Mouse (Mus musculus) neural tube, embryonic 13.5 days (tissue): ENCODE data around the gene Psma3. TPM values are rescaled to one million over a fixed set of nuclear protein-coding genes. Genes with fewer than 3 reads are reported as not detected.

Experiments
- ATAC-seq: fragments of 200-750 bp; cut with Nextera tagmentation; 2 replicates; pipeline ENCODE4 v1.8.0; 2017; ENCODE audit warnings: low read depth, mild to moderate bottlenecking, moderate TSS enrichment, moderate library complexity
- H3K27ac ChIP-seq: fragments of 300-500 bp; sonication (generic); replicated peaks from 2 replicates; pipeline ENCODE4 v1.5.1; 2015; ENCODE audit warnings: moderate library complexity, mild to moderate bottlenecking, inconsistent platforms
- H3K27me3 ChIP-seq: fragments of 300-500 bp; sonication (generic); 2 replicates; pipeline ENCODE4 v1.6.1; 2015; ENCODE audit warnings: mild to moderate bottlenecking, inconsistent platforms
- H3K36me3 ChIP-seq: fragments of 300-500 bp; sonication (generic); 2 replicates; pipeline ENCODE4 v1.6.1; 2015; ENCODE audit warnings: mild to moderate bottlenecking, inconsistent platforms
- H3K4me1 ChIP-seq: fragments of 300-500 bp; sonication (generic); replicated peaks from 2 replicates; pipeline ENCODE4 v1.6.1; 2015; ENCODE audit warnings: inconsistent platforms
- H3K4me2 ChIP-seq: fragments of 300-500 bp; sonication (generic); 2 replicates; pipeline ENCODE4 v1.6.1; 2015; ENCODE audit warnings: inconsistent platforms, mild to moderate bottlenecking, moderate library complexity
- H3K4me3 ChIP-seq: fragments of 300-500 bp; sonication (generic); 2 replicates; pipeline ENCODE4 v1.5.1; 2015; ENCODE audit warnings: mild to moderate bottlenecking, inconsistent platforms
- H3K9ac ChIP-seq: fragments of 300-500 bp; sonication (generic); 2 replicates; pipeline ENCODE4 v1.6.1; 2015; ENCODE audit warnings: moderate library complexity, mild to moderate bottlenecking, inconsistent platforms
- H3K9me3 ChIP-seq: fragments of 300-500 bp; sonication (generic); 2 replicates; pipeline ENCODE4 v1.6.1; 2016; ENCODE audit warnings: inconsistent platforms
- WGBS: fragments of 180-500 bp; shearing (Covaris S2); methylation state at CpG from one replicate; pipeline ENCODE4 v1.1.7; 2015; 5-methylcytosine and 5-hydroxymethylcytosine counted together
- polyA plus RNA-seq: library from polyadenylated mRNA; unstranded; fragments of >200 nt; fragmentation: Nextera tagmentation; extraction: Ambion mirVana; gene quantifications from 2 replicates; pipeline ENCODE4 v1.2.1, GENCODE M21; 2015

Gene Psma3
- polyA plus RNA-seq, 1 experiment from 2014 or later: 626 TPM

DNA sequence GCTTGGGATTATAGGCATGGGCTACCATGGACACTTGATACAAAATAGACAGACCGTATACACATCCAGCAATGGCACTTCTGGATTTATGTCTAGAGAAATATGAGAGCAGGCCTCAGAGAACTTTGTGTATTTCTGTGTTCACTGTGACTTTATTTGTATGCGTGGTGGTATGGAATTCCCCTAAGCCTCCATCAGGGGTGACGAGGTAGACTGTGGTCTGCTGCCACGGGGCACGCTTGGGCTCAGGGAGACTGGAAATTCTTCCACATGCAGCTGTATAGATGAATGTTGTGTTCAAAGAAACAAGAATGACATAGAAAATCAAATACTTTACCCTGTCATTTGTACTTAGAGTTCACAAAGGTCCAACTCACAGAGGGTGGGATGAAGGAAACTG, 56.3 kb downstream of the Psma3 start:
- H3K9ac ChIP-seq: no peak overlapping the region
- H3K9me3 ChIP-seq: no peaks in the 10 kb centered on the region
- WGBS: 94% methylated on average over 5 of the region's 5 CpGs
- no peak overlapping the region for H3K4me2 ChIP-seq
- no peaks in the 10 kb centered on the region for H3K27me3 ChIP-seq
- ATAC-seq: no peak
- peaks cover 52% of the 10 kb centered on the region for H3K36me3 ChIP-seq
- no peak overlapping the region for H3K4me3 ChIP-seq
- no peaks in the 10 kb centered on the region for H3K4me1 ChIP-seq
- no peak overlapping the region for H3K27ac ChIP-seq

DNA sequence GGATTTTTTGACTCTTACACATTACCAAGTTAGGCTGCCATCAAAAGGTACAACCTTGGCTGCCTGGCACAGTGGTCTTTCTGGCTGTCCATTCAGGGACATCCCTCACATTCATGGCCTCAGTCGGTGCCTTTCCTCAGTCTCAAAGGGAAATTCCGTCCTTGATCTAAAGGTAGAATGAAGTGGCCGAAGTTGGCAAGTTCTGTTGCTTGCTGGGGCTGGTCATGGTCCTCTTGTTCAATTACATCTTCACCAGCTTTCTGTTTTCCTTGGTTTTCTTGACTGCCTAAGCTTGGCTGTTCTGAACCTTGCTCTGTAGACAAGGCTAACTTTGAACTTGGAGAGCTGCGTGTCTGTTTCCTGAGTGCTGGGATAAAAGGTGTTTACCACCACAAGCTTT, 61.4 kb downstream of the Psma3 start:
- Histone ChIP-seq H3K36me3 (peaks cover 44% of the 10 kb centered on the region), H3K9me3 (no peaks in the 10 kb centered on the region)
- WGBS: 88% methylated on average over 4 of the region's 4 CpGs

DNA sequence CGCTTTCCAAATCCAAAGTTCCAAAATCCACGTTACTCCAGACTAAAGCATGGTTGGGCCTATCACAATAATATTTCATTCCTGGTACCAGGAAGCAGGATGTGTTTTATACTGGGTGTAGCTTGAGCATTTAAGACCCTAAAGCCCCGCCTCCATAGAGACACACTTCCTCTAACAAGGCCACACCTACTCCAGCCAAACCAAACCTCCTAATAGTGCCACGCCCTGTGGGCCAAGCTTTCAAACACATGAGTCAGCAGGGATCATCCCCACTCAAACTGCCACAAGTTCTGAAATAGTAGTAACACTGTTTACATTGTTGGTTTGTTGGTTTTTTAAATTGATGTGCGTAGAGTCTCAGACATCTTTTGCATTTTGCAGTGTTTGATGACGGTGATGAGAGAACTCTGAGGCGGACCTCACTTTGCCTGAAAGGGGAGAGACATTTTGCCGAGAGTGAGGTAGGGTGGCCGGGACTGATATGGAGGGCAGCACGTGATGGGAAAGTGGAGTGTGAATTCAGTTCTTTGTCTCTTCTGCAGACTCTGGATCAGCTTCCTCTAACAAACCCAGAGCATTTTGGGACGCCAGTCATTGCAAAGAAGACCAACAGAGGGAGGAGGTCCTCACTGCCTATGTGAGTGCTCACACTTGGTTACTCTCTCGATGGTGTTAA, 62.4 kb downstream of the Psma3 start:
- Histone ChIP-seq H3K36me3 (peaks cover 52% of the 10 kb centered on the region), H3K9ac (no peak overlapping the region), H3K4me1 (no peaks in the 10 kb centered on the region), H3K9me3 (no peaks in the 10 kb centered on the region), H3K4me2 (no peak overlapping the region), H3K4me3 (no peak overlapping the region), H3K27ac (no peak overlapping the region), H3K27me3 (no peaks in the 10 kb centered on the region)
- 94% methylated on average over 12 of the region's 12 CpGs for WGBS
- no peak for ATAC-seq

More for the DNA sequence above, 61.4 kb downstream of the Psma3 start:
- no peak overlapping the region for H3K9ac ChIP-seq
- no peak overlapping the region for H3K4me3 ChIP-seq
- H3K4me2 ChIP-seq: no peak overlapping the region
- H3K27me3 ChIP-seq: no peaks in the 10 kb centered on the region
- no peak for ATAC-seq
- no peaks in the 10 kb centered on the region for H3K4me1 ChIP-seq
- no peak overlapping the region for H3K27ac ChIP-seq

DNA sequence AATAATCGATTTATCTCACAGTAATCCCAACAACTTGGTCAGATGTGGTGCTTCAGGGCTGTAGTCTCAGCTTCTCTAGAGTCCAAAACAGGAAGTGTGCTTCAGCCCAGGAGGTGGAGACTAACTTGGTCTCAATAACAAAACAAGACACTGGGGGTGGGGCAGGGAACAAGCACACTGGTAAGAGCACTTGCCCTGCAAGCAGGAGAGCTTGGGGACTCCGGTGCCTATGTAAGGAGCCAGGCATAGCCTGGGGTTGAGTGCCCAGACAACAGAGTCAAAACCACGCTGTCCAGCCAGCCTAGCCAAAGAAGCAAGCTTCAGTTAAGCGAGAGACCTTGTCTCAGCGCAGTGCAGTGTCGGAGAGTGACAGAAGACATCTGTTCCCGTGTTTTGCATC, 66.0 kb downstream of the Psma3 start:
- H3K27ac ChIP-seq: no peak overlapping the region
- H3K4me2 ChIP-seq: no peak overlapping the region
- WGBS: 95% methylated on average over 7 of the region's 7 CpGs
- no peaks in the 10 kb centered on the region for H3K27me3 ChIP-seq
- ATAC-seq: no peak
- no peak overlapping the region for H3K4me3 ChIP-seq
- no peaks in the 10 kb centered on the region for H3K4me1 ChIP-seq
- H3K36me3 ChIP-seq: peaks cover 56% of the 10 kb centered on the region
- H3K9me3 ChIP-seq: no peaks in the 10 kb centered on the region
- no peak overlapping the region for H3K9ac ChIP-seq

DNA sequence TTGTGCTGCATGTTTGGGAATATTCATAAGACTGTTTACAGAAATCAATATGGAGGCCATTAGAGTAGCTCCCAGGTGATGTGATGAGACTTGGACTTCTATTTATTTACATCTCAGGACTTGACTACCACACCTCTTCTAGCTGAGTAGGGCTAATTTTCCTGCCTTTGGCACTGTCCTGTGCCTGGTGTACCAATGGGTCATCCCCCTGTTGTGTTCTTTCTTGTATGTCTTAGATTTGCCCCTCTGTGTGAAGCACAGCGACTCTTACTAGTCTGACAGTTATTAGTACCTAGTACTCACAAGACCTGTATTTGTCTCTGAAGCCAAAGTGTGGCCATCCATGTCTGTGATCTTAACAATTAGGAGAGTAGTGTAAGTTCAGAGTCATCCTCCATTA, 68.0 kb downstream of the Psma3 start:
- no peaks in the 10 kb centered on the region for H3K9me3 ChIP-seq
- WGBS: 94% methylated on average over 1 of the region's 1 CpGs
- no peak for ATAC-seq
- H3K4me1 ChIP-seq: peaks cover 7% of the 10 kb centered on the region
- no peak overlapping the region for H3K4me3 ChIP-seq
- peaks cover 58% of the 10 kb centered on the region for H3K36me3 ChIP-seq
- no peak overlapping the region for H3K27ac ChIP-seq
- no peaks in the 10 kb centered on the region for H3K27me3 ChIP-seq
- no peak overlapping the region for H3K9ac ChIP-seq
- no peak overlapping the region for H3K4me2 ChIP-seq

DNA sequence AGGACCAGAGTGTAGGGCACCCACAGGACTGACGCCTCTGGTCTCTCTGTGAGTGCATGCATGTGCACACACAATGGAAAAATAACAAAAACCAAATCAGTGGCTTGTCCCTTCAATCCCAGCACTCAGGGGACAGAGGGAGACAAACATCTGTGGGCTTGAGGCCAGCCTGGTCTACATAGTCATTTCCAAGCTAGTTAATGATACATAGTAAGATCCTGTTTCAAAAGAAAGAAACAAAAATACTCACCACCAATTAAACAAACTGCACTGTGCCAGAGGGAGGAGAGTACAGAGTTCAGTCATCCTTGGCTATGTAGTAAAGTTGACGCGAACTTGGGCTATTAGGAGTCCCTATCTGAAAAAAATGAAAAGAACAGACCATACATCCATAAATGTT, 69.2 kb downstream of the Psma3 start:
- Histone ChIP-seq H3K9me3 (no peaks in the 10 kb centered on the region), H3K9ac (no peak overlapping the region), H3K27me3 (no peaks in the 10 kb centered on the region), H3K4me1 (peaks cover 12% of the 10 kb centered on the region), H3K4me2 (no peak overlapping the region), H3K4me3 (no peak overlapping the region), H3K36me3 (peaks cover 50% of the 10 kb centered on the region), H3K27ac (no peak overlapping the region)
- WGBS: 88% methylated on average over 3 of the region's 3 CpGs
- ATAC-seq: no peak

DNA sequence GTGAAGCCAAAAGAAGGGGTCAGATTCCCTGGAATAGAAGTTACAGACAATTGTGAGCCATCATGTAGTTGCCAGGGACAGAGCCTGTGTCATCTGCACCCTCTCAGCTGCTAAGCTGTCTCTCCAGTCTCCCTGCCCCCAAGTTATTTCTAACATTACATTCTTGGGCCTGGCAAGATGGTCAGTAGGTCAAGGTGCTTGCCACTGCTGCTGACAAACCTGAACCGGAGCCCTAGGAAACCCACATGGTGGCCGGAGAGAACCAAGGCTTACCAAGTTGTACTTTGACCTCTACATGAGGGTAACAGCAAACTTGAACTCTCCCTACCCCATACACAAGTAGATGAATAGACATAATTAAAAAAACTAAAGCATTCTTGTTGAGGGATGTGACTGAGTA, 70.1 kb downstream of the Psma3 start:
- H3K4me1 ChIP-seq: peaks cover 20% of the 10 kb centered on the region
- no peaks in the 10 kb centered on the region for H3K27me3 ChIP-seq
- H3K9me3 ChIP-seq: no peaks in the 10 kb centered on the region
- H3K4me3 ChIP-seq: no peak overlapping the region
- no peak overlapping the region for H3K27ac ChIP-seq
- WGBS: 95% methylated on average over 2 of the region's 2 CpGs
- ATAC-seq: no peak
- no peak overlapping the region for H3K4me2 ChIP-seq
- H3K36me3 ChIP-seq: peaks cover 43% of the 10 kb centered on the region
- no peak overlapping the region for H3K9ac ChIP-seq

Other genes with a start within 250 kb of the Psma3 start
- gene Frmd6, start 149.1 kb upstream of the Psma3 start, polyA plus RNA-seq: 12.7 and 15.6 TPM in 2 replicates
- 214 and 256 TPM in 2 replicates for gene Actr10, start 36.8 kb upstream of the Psma3 start, polyA plus RNA-seq
- 44.2 and 45.8 TPM in 2 replicates for gene Arid4a, start 41.4 kb downstream of the Psma3 start, polyA plus RNA-seq
- gene Tomm20l, start 136.8 kb downstream of the Psma3 start, polyA plus RNA-seq: not detected in 2 replicates
- 103 and 108 TPM in 2 replicates for gene Timm9, start 162.1 kb downstream of the Psma3 start, polyA plus RNA-seq
- gene 2700049A03Rik, start 162.2 kb downstream of the Psma3 start, polyA plus RNA-seq: 11.7 and 13.6 TPM in 2 replicates